In the genomic region with DNA sequence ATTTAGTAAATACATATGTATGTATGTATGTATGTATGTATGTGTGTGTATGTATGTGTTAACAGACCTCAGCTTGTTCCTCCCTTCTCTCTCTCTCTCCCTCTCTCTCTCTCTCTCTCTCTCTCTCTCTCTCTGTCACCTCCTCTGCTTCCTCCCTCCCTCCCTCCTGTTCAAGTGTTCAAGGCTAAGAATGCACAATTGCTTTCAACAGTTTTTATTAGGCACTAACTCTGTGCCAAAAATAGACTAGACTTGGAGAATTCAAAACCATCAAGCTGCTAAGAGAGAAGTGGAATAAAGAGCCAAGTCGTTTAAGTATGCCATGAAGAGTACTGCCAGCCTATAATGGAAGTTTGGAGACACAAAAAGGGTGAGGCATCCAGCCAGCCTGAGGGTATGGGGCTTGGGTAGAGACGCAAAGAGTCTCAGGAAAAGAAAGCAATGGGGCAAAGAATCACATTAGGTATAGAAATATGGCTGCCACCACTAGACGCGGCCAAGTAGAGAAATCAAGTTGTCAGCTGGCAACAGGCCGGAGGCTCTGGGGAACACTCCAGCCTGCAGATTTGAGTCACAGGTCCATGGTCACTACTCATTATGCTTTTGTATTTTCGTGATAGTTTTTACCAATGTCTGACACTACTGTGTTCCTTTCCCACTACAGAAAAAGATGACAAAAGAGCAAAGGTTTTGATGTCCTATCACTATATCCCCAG, we compare ENCODE assay signal across 18 mouse cellular contexts. TPM values are rescaled to one million over a fixed set of nuclear protein-coding genes. Genes with fewer than 3 reads are reported as not detected.
DNase-seq lines count a peak whose midpoint lies in the region; ATAC-seq lines count a peak whose summit lies in the region.
"Had no signal": no experiment of that assay in that cellular context is flagged by ENCODE, and none has a peak within 500 bp of the region (broad histone marks: within the 10 kb centered on the region; RNA-seq: fewer than 3 reads in every experiment).

No protein-coding gene starts in this region.

- 84% methylated on average over 6 of the region's 6 CpGs for WGBS in hindbrain, embryonic 16.5 days
- 94% methylated on average over 6 of the region's 6 CpGs for WGBS in hindbrain, embryonic 10.5 days
- WGBS in heart, embryonic 11.5 days (ENCODE audit: insufficient replicate concordance): 76% methylated on average over 6 of the region's 6 CpGs
- 89% methylated on average over 6 of the region's 6 CpGs for WGBS in midbrain, embryonic 10.5 days

- no peaks in the 10 kb centered on the region for H3K4me1 ChIP-seq in hindbrain, embryonic 16.5 days (ENCODE audit: control insufficient read depth, insufficient read depth, low read depth, low read length)
- H3K4me1 ChIP-seq in hindbrain, embryonic 10.5 days (replicated peaks): no peaks in the 10 kb centered on the region
- H3K4me1 ChIP-seq in heart, embryonic 11.5 days (ENCODE audit: control insufficient read depth, insufficient read depth, low read length): peaks cover 18% of the 10 kb centered on the region
- no peaks in the 10 kb centered on the region for H3K4me1 ChIP-seq in midbrain, embryonic 10.5 days
- H3K4me1 ChIP-seq: kidney, embryonic 15.5 days; midbrain, embryonic 12.5 days; neural tube, embryonic 13.5 days had no signal

- H3K9me3 ChIP-seq in hindbrain, embryonic 16.5 days (ENCODE audit: control insufficient read depth, low read length): no peaks in the 10 kb centered on the region
- H3K9me3 ChIP-seq in hindbrain, embryonic 10.5 days: no peaks in the 10 kb centered on the region
- H3K9me3 ChIP-seq in heart, embryonic 11.5 days (replicated peaks; ENCODE audit: control insufficient read depth, low read length): no peaks in the 10 kb centered on the region
- H3K9me3 ChIP-seq in midbrain, embryonic 10.5 days (replicated peaks): no peaks in the 10 kb centered on the region
- H3K9me3 ChIP-seq: intestine, embryonic 15.5 days; kidney, embryonic 15.5 days; midbrain, embryonic 12.5 days; neural tube, embryonic 13.5 days had no signal

- peaks cover 2% of the 10 kb centered on the region; the same call in 1 of the 2 replicates for H3K36me3 ChIP-seq in hindbrain, embryonic 16.5 days (ENCODE audit: control insufficient read depth, insufficient read depth, low read length)
- peaks cover 32% of the 10 kb centered on the region for H3K36me3 ChIP-seq in hindbrain, embryonic 10.5 days
- H3K36me3 ChIP-seq in heart, embryonic 11.5 days (ENCODE audit: control insufficient read depth, insufficient read depth, low read length): peaks cover 12% of the 10 kb centered on the region
- H3K36me3 ChIP-seq in midbrain, embryonic 10.5 days: peaks cover 33% of the 10 kb centered on the region

- ATAC-seq in hindbrain, embryonic 16.5 days: 0 out of 2 replicates have a peak, but pooled peaks have one; percentile 30
- no peak for ATAC-seq in heart, embryonic 11.5 days (replicated peaks; ENCODE audit: insufficient number of reproducible peaks, low FRiP score, low TSS enrichment)
- ATAC-seq: intestine, embryonic 15.5 days had no signal

- H3K9ac ChIP-seq in hindbrain, embryonic 16.5 days (ENCODE audit: low read depth, low read length): no peak overlapping the region
- H3K9ac ChIP-seq in heart, embryonic 11.5 days (ENCODE audit: low read depth, low read length): no peak overlapping the region
- H3K9ac ChIP-seq: intestine, embryonic 15.5 days; kidney, embryonic 15.5 days; midbrain, embryonic 12.5 days; neural tube, embryonic 13.5 days had no signal

- no peak overlapping the region for H3K27ac ChIP-seq in hindbrain, embryonic 16.5 days (ENCODE audit: low read depth, low read length)
- no peak overlapping the region for H3K27ac ChIP-seq in hindbrain, embryonic 10.5 days
- H3K27ac ChIP-seq in heart, embryonic 11.5 days (ENCODE audit: low read depth, low read length): peak overlapping the region; percentile 64
- no peak overlapping the region for H3K27ac ChIP-seq in midbrain, embryonic 10.5 days (replicated peaks)
- H3K27ac ChIP-seq: intestine, embryonic 15.5 days; kidney, embryonic 15.5 days; macrophage; midbrain, embryonic 12.5 days; neural tube, embryonic 13.5 days had no signal

- no peak overlapping the region for H3K4me3 ChIP-seq in hindbrain, embryonic 16.5 days (ENCODE audit: low read length)
- no peak overlapping the region for H3K4me3 ChIP-seq in hindbrain, embryonic 10.5 days
- no peak overlapping the region for H3K4me3 ChIP-seq in heart, embryonic 11.5 days (ENCODE audit: low read depth, low read length)
- H3K4me3 ChIP-seq in midbrain, embryonic 10.5 days: no peak overlapping the region
- H3K4me3 ChIP-seq: intestine, embryonic 15.5 days; kidney, embryonic 15.5 days; midbrain, embryonic 12.5 days; neural tube, embryonic 13.5 days had no signal

- intact Hi-C loops in heart, postnatal 14 days (cut with DNase I): no loop called here

- DNase-seq in adrenal gland, adult 8-10 months: peak; percentile 11
- no peak for DNase-seq in adrenal gland, postnatal 4 days (ENCODE audit: low spot score in 2 of 2)
- DNase-seq in hindbrain, embryonic 10.5 days (ENCODE audit: low spot score): no peak
- peak; percentile 14 to 23 for DNase-seq in heart, postnatal 14 days
- no peak for DNase-seq in cerebellum, adult 9-11 months
- DNase-seq in midbrain, embryonic 10.5 days (ENCODE audit: low spot score): no peak
- DNase-seq: gastrocnemius, postnatal 25 days; layer of hippocampus, postnatal 36 days; lung, adult 2 months; right cerebral cortex, postnatal 14 days; thymus, postnatal 14 days had no signal

- no peaks in the 10 kb centered on the region for H3K27me3 ChIP-seq in hindbrain, embryonic 16.5 days (replicated peaks; ENCODE audit: control insufficient read depth, insufficient read depth, low read length)
- H3K27me3 ChIP-seq in hindbrain, embryonic 10.5 days (ENCODE audit: insufficient read depth, poor library complexity, severe bottlenecking): no peaks in the 10 kb centered on the region
- H3K27me3 ChIP-seq in heart, embryonic 11.5 days (ENCODE audit: control insufficient read depth, insufficient read depth, low read length): no peaks in the 10 kb centered on the region
- no peaks in the 10 kb centered on the region for H3K27me3 ChIP-seq in midbrain, embryonic 10.5 days (ENCODE audit: low read depth, poor library complexity, severe bottlenecking)
- H3K27me3 ChIP-seq: intestine, embryonic 15.5 days; kidney, embryonic 15.5 days; midbrain, embryonic 12.5 days; neural tube, embryonic 13.5 days had no signal

- H3K4me2 ChIP-seq in hindbrain, embryonic 16.5 days (ENCODE audit: low read length): no peak overlapping the region
- H3K4me2 ChIP-seq in heart, embryonic 11.5 days: peak overlapping the region; percentile 35
- H3K4me2 ChIP-seq: intestine, embryonic 15.5 days; kidney, embryonic 15.5 days; midbrain, embryonic 12.5 days; neural tube, embryonic 13.5 days had no signal

RNA-seq across cellular contexts. Expression of a gene that starts 10.2 kb away (rescaled TPM):
- 100 to 1,000 TPM; 100 to 179 (median 152) TPM for total RNA-seq in adrenal gland, adult 8-10 months (2022)
- total RNA-seq in adrenal gland, postnatal 4 days (2021): 100 to 1,000 TPM; 166 to 183 TPM
- 112 and 124 TPM in 2 replicates for polyA plus RNA-seq in hindbrain, embryonic 16.5 days (2015; fragmentation: Nextera tagmentation; extraction: Ambion mirVana)
- 131 and 132 TPM in 2 replicates for polyA plus RNA-seq in hindbrain, embryonic 10.5 days (2016; fragmentation: Nextera tagmentation; extraction: Ambion mirVana)
- polyA plus RNA-seq in heart, embryonic 11.5 days (2014; fragmentation: Nextera tagmentation; extraction: Ambion mirVana): 176 and 182 TPM in 2 replicates
- 100 to 1,000 TPM; 444 to 466 TPM for total RNA-seq in heart, postnatal 14 days (2021)
- 126 and 129 TPM in 2 replicates for polyA plus RNA-seq in midbrain, embryonic 10.5 days (2016; fragmentation: Nextera tagmentation; extraction: Ambion mirVana)

Comparison
In these comparisons a context has a peak if more than half of its experiments do, and no peak if none do; other contexts are left out.
1. DNase-seq: peak in adrenal gland, adult 8-10 months (single experiment) and heart, postnatal 14 days (2 of 2); none in adrenal gland, postnatal 4 days (0 of 2), hindbrain, embryonic 10.5 days (single experiment), cerebellum, adult 9-11 months (single experiment) and midbrain, embryonic 10.5 days (single experiment).